Mouse (Mus musculus): ENCODE measurements around the gene Col8a1.

Col8a1 gene

GRCm38 (mm10) chr16:57754526-57755125 is at the start of gene Col8a1:
Col8a1 (minus strand) TSS chr16:57754737.
- peak; percentile 50 to 52 for DNase-seq (ENCODE audit: low spot score in 2 of 2)

- no peak for DNase-seq (ENCODE audit: low spot score in 2 of 2)
Measured at GRCm38 (mm10) chr16:57801886-57802285, 47.3 kb upstream of the Col8a1 start.

- no peak for DNase-seq (ENCODE audit: low spot score in 2 of 2)
Measured at GRCm38 (mm10) chr16:57796321-57796720, 41.8 kb upstream of the Col8a1 start.

GRCm38 (mm10) chr16:57779011-57779410 is 24.5 kb upstream of the Col8a1 start:
- no peak for DNase-seq (ENCODE audit: low spot score in 2 of 2)

- no peak for DNase-seq (ENCODE audit: low spot score in 2 of 2)
Measured at GRCm38 (mm10) chr16:57765615-57766014, 11.1 kb upstream of the Col8a1 start.

- DNase-seq (ENCODE audit: low spot score in 2 of 2): no peak
Measured at GRCm38 (mm10) chr16:57759862-57760261, 5.3 kb upstream of the Col8a1 start.

- no peak for DNase-seq (ENCODE audit: low spot score in 2 of 2)
Measured at GRCm38 (mm10) chr16:57755708-57756107, 1.2 kb upstream of the Col8a1 start.

GRCm38 (mm10) chr16:57755241-57755640 is 704 bp upstream of the Col8a1 start:
- peak; percentile 40 to 69 for DNase-seq (ENCODE audit: low spot score in 2 of 2)

GRCm38 (mm10) chr16:57753539-57754280 is 827 bp downstream of the Col8a1 start:
- no peak for DNase-seq (ENCODE audit: low spot score in 2 of 2)

- DNase-seq (ENCODE audit: low spot score in 2 of 2): no peak
Measured at GRCm38 (mm10) chr16:57750549-57750948, 4.0 kb downstream of the Col8a1 start.

GRCm38 (mm10) chr16:57748093-57748492 is 6.4 kb downstream of the Col8a1 start:
- DNase-seq (ENCODE audit: low spot score in 2 of 2): no peak

GRCm38 (mm10) chr16:57747357-57748056 is 7.0 kb downstream of the Col8a1 start:
- peak; percentile 10 to 24 for DNase-seq (ENCODE audit: low spot score in 2 of 2)

- no peak for DNase-seq (ENCODE audit: low spot score in 2 of 2)
Measured at GRCm38 (mm10) chr16:57740169-57740568, 14.4 kb downstream of the Col8a1 start.

GRCm38 (mm10) chr16:57734942-57735341 is 19.6 kb downstream of the Col8a1 start:
- DNase-seq (ENCODE audit: low spot score in 2 of 2): no peak

GRCm38 (mm10) chr16:57733545-57733944 is 21.0 kb downstream of the Col8a1 start:
- no peak for DNase-seq (ENCODE audit: low spot score in 2 of 2)

- no peak for DNase-seq (ENCODE audit: low spot score in 2 of 2)
Measured at GRCm38 (mm10) chr16:57733139-57733538, 21.4 kb downstream of the Col8a1 start.

GRCm38 (mm10) chr16:57724978-57725377 is 29.6 kb downstream of the Col8a1 start:
- peak; percentile 15 to 19 for DNase-seq (ENCODE audit: low spot score in 2 of 2)

- peak; percentile 5 to 18 for DNase-seq (ENCODE audit: low spot score in 2 of 2)
Measured at GRCm38 (mm10) chr16:57718982-57719381, 35.6 kb downstream of the Col8a1 start.

- DNase-seq (ENCODE audit: low spot score in 2 of 2): no peak
Measured at GRCm38 (mm10) chr16:57698733-57699132, 55.8 kb downstream of the Col8a1 start.

GRCm38 (mm10) chr16:57694694-57695093 is 59.8 kb downstream of the Col8a1 start:
- no peak for DNase-seq (ENCODE audit: low spot score in 2 of 2)

GRCm38 (mm10) chr16:57693906-57694522 is 60.5 kb downstream of the Col8a1 start:
- no peak for DNase-seq (ENCODE audit: low spot score in 2 of 2)

GRCm38 (mm10) chr16:57685790-57686399 is 68.6 kb downstream of the Col8a1 start:
- DNase-seq (ENCODE audit: low spot score in 2 of 2): no peak

Measured in heart, adult 9 months (tissue).